Mouse (Mus musculus) embryonic facial prominence, embryonic 10.5 days (tissue): ENCODE measurements around the gene Tap2. TPM values are rescaled to one million over a fixed set of nuclear protein-coding genes. Genes with fewer than 3 reads are reported as not detected.

Experiments used
- DNase-seq: peaks from one replicate; pipeline ENCODE4 v3.0.0-alpha.2; 2017; ENCODE audit warnings: low spot score
- H3K27ac ChIP-seq: fragments of 300-500 bp; sonication (generic); replicated peaks from 2 replicates; pipeline ENCODE4 v1.5.1; 2016; ENCODE audit warnings: mild to moderate bottlenecking
- H3K27me3 ChIP-seq: fragments of 300-500 bp; sonication (generic); replicated peaks from 2 replicates; pipeline ENCODE4 v1.6.1; 2016; ENCODE audit warnings: low read depth, mild to moderate bottlenecking; ENCODE audit not compliant: poor library complexity, severe bottlenecking
- H3K36me3 ChIP-seq: fragments of 300-500 bp; sonication (generic); replicated peaks from 2 replicates; pipeline ENCODE4 v1.6.1; 2016; ENCODE audit warnings: mild to moderate bottlenecking, moderate library complexity
- H3K4me1 ChIP-seq: fragments of 300-500 bp; sonication (generic); 2 replicates; pipeline ENCODE4 v1.6.1; 2016
- H3K4me3 ChIP-seq: fragments of 300-500 bp; sonication (generic); 2 replicates; pipeline ENCODE4 v1.5.1; 2016; ENCODE audit warnings: mild to moderate bottlenecking, moderate library complexity
- H3K9me3 ChIP-seq: fragments of 300-500 bp; sonication (generic); 2 replicates; pipeline ENCODE4 v1.6.1; 2016; ENCODE audit warnings: mild to moderate bottlenecking
- WGBS: fragments of 180-500 bp; shearing (Covaris S2); methylation state at CpG from one replicate; pipeline ENCODE4 v1.1.7; 2016; 5-methylcytosine and 5-hydroxymethylcytosine counted together
- polyA plus RNA-seq: library from polyadenylated mRNA; unstranded; fragments of >200 nt; fragmentation: Nextera tagmentation; extraction: Ambion mirVana; gene quantifications from 2 replicates; pipeline ENCODE4 v1.2.1, GENCODE M21; 2016

Tap2 gene
- polyA plus RNA-seq, 1 experiment from 2014 or later = 0.56 TPM

DNA sequence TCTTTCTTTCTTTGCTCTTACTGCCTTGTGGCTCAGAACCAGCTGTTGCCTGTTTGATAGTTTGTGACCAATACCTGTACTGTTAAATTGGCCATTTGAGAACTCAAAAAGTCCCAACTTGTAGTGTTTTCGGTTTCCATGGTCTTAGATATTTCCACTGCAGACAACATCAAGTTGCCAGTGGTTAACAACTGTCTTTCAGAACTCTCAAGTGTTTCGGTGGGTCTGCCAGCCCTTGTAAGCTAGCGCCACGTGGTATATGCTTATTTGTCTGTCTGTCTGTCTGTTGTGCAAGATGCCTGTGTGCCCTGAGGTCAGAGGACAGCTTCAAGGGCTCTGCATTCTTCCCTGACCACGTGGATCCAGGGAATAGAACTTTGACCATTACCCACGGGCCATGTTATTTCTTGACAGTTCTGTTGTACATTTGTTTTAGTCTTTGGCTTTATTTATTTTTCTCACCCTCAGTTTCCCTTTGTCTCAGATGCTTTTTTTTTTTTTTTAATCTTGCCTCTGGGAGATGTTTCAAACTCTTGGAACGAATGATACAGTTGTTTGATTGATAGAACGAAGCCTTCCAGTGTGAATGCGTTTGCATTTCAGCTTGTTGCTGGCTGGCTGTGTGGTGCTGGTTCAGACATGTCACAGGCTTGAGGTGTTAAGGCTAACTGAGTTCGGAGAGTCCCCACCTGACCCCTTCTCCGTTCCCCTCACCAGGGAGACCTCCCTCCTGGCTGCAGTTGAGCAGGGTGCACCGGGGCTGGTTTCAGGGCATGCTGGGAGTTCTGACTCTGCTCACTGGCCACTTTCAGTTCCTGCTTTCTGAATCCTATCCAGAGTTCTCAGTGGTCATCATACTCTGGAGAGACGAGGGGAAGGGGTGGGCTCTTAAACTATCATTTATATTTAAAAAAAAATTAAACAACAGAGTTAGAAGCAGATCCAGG is 23.1 kb upstream of the Tap2 start:
- H3K36me3 ChIP-seq = no peaks in the 10 kb centered on the region
- whole genome bisulfite sequencing = 76% methylated on average over 13 of the region's 13 CpGs
- H3K4me1 ChIP-seq = no peaks in the 10 kb centered on the region

DNA sequence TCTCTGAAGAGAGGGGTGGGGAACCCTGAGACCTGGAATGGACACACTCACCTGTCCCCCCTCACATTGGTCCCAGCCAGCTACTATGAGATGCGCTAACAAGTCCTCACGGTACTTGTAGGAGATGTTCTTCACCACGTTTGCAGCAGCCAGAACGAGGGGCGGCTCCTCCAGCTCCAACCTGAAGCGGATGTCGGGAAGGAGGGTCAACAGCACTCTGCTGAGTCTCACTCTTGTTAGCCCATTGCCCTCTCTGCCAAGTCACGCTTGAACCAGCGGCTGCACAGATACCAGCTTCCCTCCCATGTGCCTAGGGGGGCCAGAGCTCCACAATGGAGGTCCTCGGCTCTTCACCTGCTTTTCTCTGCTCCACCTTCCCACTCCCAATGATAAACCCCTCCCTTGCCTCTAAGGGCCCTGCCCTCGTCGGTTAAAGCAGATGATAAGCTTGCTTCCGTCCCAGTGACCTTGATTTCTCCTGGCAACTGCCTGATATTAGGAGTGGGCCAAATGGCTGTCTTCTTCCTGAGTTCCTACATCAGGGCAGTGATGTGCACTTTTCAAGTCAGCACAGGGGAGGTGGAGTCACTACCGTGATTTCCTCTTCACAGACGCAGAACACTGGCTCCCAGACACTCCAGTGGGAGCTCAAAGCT is 19.6 kb upstream of the Tap2 start:
- Histone ChIP-seq H3K4me3 (no peak overlapping the region), H3K27ac (no peak overlapping the region), H3K9me3 (no peaks in the 10 kb centered on the region), H3K4me1 (peaks cover 19% of the 10 kb centered on the region), H3K36me3 (no peaks in the 10 kb centered on the region), H3K27me3 (peaks cover 64% of the 10 kb centered on the region)
- WGBS = 76% methylated on average over 15 of the region's 15 CpGs
- no peak for DNase-seq

More for the DNA sequence above, 23.1 kb upstream of the Tap2 start:
- no peak for DNase-seq
- H3K9me3 ChIP-seq = peaks cover 14% of the 10 kb centered on the region; the same call in 1 of the 2 replicates
- H3K4me3 ChIP-seq = no peak overlapping the region
- H3K27me3 ChIP-seq = peaks cover 30% of the 10 kb centered on the region
- H3K27ac ChIP-seq = no peak overlapping the region

DNA sequence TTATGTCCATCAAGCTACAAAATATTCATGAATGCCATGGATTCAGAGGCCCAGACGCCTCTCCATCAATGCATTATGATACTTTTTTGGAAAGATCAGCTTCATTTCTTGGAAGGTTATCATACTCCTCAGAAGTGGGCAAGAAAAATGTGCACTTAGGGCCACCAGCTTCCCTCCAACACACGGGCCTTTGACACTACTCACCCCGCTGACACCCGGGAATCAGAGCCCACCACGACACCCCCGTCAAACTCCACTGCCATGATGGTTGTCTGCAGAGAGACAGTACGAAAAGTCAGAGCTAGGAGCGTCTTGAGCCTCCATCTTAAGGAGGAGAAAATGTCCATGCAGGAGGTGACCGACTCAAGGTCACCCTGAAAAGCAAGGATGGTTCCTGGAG is 17.8 kb upstream of the Tap2 start:
- WGBS = 88% methylated on average over 9 of the region's 9 CpGs
- H3K4me3 ChIP-seq = no peak overlapping the region
- H3K27ac ChIP-seq = no peak overlapping the region
- no peak for DNase-seq
- H3K36me3 ChIP-seq = no peaks in the 10 kb centered on the region
- peaks cover 83% of the 10 kb centered on the region for H3K27me3 ChIP-seq
- no peaks in the 10 kb centered on the region for H3K9me3 ChIP-seq
- peaks cover 19% of the 10 kb centered on the region for H3K4me1 ChIP-seq

DNA sequence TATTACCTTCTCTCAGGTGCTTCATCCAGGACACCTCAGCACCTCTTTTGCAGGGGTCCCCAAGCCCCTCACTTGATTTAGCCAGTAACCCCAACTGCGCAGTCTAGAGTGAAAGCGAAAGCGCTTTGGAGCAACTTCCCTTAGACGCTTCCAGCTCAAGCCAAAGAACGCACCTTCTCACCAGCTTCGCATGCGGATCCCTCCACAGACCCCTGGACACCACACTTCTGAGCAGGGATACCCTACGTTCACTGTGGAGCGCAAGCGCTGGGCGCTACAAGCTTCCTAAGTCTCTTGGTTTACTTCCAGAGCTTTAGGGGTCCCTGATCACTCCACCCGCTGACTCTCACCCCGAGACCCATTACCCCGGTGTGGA is 16.5 kb upstream of the Tap2 start:
- DNase-seq = no peak
- Histone ChIP-seq H3K4me3 (peak overlapping the region; percentile 63), H3K9me3 (no peaks in the 10 kb centered on the region), H3K27ac (0 out of 2 replicates have a peak overlapping the region, but pooled peaks have one; percentile 27), H3K27me3 (peaks cover 96% of the 10 kb centered on the region), H3K4me1 (peaks cover 19% of the 10 kb centered on the region), H3K36me3 (no peaks in the 10 kb centered on the region)
- WGBS = 3% methylated on average over 14 of the region's 14 CpGs

DNA sequence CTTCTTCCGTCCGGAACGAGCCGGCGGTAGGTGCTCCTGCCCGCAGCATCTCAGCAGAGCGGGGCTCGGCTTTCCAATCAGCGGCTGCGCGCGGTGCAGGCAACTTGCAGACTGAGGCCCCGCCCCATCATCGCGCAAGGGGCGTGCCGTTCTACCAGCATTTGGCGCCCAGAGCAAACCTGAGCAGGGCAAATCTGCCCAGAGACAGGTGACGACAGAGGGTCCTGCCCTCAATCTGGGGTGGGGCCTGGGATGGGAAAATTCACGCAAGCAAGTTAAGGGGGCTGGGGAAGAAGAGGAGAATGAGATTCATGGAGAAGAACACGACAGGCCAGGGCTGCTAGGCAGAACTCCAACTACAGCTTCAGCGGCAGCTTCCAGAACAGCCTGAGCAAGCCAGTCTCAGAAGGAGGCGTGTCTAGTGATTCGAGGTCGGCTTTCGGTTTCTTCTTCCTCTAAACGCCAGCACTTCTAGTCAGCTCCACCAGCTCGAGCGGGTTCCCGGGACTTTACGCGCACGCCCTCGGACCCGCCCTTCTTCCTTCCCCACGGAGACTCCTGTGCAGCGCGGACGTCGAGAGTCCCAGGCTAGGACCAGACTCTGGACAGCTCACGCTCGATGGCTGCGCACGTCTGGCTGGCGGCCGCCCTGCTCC is 15.9 kb upstream of the Tap2 start, which contains the start of the genes Tap1 and Psmb9:
Gene Tap1 (plus strand): TSS at position 293 of the 656 bp plus-strand sequence.
Gene Psmb9 (minus strand): TSS at position 504 of the 656 bp plus-strand sequence.
- Histone ChIP-seq H3K27me3 (peaks cover 99% of the 10 kb centered on the region), H3K4me3 (peak within 1 kb of the TSS; percentile 63), H3K36me3 (no peaks in the 10 kb centered on the region), H3K27ac (peak within 1 kb of the TSS; percentile 67), H3K9me3 (no peaks in the 10 kb centered on the region), H3K4me1 (peaks cover 19% of the 10 kb centered on the region)
- peak; percentile 97 for DNase-seq
- whole genome bisulfite sequencing = under 1% methylated on average over 46 of the region's 46 CpGs

DNA sequence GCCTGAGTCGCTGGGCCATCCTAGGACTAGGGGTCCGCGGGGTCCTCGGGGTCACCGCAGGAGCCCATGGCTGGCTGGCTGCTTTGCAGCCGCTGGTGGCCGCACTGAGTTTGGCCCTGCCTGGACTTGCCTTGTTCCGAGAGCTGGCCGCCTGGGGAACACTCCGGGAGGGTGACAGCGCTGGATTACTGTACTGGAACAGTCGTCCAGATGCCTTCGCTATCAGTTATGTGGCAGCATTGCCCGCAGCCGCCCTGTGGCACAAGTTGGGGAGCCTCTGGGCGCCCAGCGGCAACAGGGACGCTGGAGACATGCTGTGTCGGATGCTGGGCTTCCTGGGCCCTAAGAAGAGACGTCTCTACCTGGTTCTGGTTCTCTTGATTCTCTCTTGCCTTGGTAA is 15.3 kb upstream of the Tap2 start:
- peaks cover 19% of the 10 kb centered on the region for H3K4me1 ChIP-seq
- no peaks in the 10 kb centered on the region for H3K36me3 ChIP-seq
- peak overlapping the region; percentile 63 for H3K4me3 ChIP-seq
- WGBS = 3% methylated on average over 20 of the region's 20 CpGs
- H3K9me3 ChIP-seq = no peaks in the 10 kb centered on the region
- peaks cover 99% of the 10 kb centered on the region for H3K27me3 ChIP-seq
- peak overlapping the region; percentile 67 for H3K27ac ChIP-seq
- no peak for DNase-seq

DNA sequence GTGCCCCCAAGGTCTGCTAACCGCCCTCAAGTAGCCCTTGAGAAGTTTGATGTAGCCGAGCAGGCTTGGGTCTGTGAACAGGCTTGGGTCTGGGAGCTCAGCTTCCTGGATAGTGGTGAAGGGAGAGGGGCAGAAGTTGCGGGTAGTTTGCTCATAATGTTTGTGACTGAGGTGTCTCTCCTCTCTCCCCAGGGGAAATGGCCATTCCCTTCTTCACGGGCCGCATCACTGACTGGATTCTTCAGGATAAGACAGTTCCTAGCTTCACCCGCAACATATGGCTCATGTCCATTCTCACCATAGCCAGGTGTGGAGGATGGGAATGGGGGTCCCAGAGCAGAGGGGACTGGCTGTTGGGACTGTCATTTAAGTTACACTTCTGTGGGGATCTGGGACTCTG is 14.3 kb upstream of the Tap2 start:
- H3K4me3 ChIP-seq = no peak overlapping the region
- H3K27me3 ChIP-seq = peaks cover 99% of the 10 kb centered on the region
- 68% methylated on average over 6 of the region's 6 CpGs for WGBS
- no peaks in the 10 kb centered on the region for H3K36me3 ChIP-seq
- H3K4me1 ChIP-seq = peaks cover 19% of the 10 kb centered on the region
- H3K27ac ChIP-seq = no peak overlapping the region
- DNase-seq = no peak
- H3K9me3 ChIP-seq = no peaks in the 10 kb centered on the region

DNA sequence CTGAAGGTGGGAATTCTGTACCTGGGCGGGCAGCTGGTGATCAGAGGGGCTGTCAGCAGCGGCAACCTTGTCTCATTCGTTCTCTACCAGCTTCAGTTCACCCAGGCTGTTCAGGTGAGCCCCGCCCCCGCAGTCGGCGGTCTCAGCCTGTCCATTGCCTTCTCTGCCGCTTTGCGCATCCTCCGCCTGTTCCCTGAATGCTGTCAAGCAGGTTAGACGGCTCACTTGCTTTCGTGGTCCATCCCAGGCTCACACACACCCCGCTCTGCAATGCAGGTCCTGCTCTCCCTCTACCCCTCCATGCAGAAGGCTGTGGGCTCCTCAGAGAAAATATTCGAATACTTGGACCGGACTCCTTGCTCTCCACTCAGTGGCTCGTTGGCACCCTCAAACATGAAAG is 10.5 kb upstream of the Tap2 start:
- Histone ChIP-seq H3K27ac (no peak overlapping the region), H3K4me1 (peaks cover 13% of the 10 kb centered on the region), H3K9me3 (no peaks in the 10 kb centered on the region), H3K36me3 (no peaks in the 10 kb centered on the region), H3K27me3 (peaks cover 99% of the 10 kb centered on the region), H3K4me3 (no peak overlapping the region)
- DNase-seq = peak; percentile 48
- 24% methylated on average over 16 of the region's 16 CpGs for WGBS

DNA sequence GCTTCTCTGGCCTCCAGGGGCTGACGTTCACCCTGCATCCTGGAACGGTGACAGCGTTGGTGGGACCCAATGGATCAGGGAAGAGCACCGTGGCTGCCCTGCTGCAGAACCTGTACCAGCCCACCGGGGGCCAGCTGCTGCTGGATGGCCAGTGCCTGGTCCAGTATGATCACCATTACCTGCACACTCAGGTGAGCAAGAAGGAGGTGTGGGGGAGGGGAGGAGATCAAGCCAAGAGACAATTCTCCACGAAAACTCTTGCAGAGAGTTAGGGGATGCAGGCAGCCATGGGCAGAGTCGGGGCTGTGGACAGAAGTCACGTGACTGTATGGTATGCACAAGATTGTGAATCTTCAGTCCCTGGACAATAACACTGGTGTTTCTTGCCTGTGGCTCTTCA is 9.9 kb upstream of the Tap2 start:
- DNase-seq = no peak
- H3K4me1 ChIP-seq = peaks cover 14% of the 10 kb centered on the region
- no peaks in the 10 kb centered on the region for H3K9me3 ChIP-seq
- no peak overlapping the region for H3K27ac ChIP-seq
- H3K27me3 ChIP-seq = peaks cover 99% of the 10 kb centered on the region
- H3K36me3 ChIP-seq = no peaks in the 10 kb centered on the region
- WGBS = 56% methylated on average over 8 of the region's 8 CpGs
- H3K4me3 ChIP-seq = no peak overlapping the region

DNA sequence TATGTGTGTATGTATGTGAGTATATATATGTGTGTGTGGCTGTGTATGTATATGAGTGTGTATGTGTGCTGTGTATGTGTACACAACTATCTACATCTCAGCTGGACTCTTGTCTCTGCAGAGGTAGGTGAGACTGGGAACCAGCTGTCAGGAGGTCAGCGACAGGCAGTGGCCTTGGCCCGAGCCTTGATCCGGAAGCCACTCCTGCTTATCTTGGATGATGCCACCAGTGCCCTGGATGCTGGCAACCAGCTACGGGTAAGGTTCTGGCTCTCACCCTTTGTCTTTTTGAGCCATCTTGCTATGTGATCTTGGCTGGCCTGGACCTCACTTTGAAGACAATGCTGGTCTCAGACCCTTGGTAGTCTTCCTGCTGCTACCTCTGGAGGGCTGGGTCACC is 8.6 kb upstream of the Tap2 start:
- DNase-seq = no peak
- 88% methylated on average over 4 of the region's 4 CpGs for WGBS
- Histone ChIP-seq H3K4me3 (no peak overlapping the region), H3K36me3 (no peaks in the 10 kb centered on the region), H3K9me3 (no peaks in the 10 kb centered on the region), H3K27ac (no peak overlapping the region), H3K27me3 (peaks cover 100% of the 10 kb centered on the region), H3K4me1 (peaks cover 15% of the 10 kb centered on the region)

DNA sequence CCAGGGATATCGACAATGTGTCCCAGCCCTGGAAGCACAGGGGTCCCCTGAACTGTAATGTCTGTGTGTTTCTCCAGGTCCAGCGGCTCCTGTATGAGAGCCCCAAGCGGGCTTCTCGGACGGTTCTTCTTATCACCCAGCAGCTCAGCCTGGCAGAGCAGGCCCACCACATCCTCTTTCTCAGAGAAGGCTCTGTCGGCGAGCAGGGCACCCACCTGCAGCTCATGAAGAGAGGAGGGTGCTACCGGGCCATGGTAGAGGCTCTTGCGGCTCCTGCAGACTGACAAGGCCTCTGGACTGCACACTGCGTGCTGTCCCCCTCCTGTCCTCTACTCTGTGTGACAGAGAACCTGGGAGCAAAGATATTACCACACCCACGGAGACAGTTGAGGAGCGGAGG is 6.8 kb upstream of the Tap2 start:
- no peaks in the 10 kb centered on the region for H3K9me3 ChIP-seq
- WGBS = 30% methylated on average over 12 of the region's 12 CpGs

More for the DNA sequence above, 6.8 kb upstream of the Tap2 start:
- Histone ChIP-seq H3K4me3 (0 out of 2 replicates have a peak overlapping the region, but pooled peaks have one; percentile 54), H3K4me1 (peaks cover 15% of the 10 kb centered on the region), H3K36me3 (no peaks in the 10 kb centered on the region), H3K27me3 (peaks cover 100% of the 10 kb centered on the region), H3K27ac (no peak overlapping the region)
- DNase-seq = peak; percentile 16
